Mouse (Mus musculus) E14TG2a.4 (cell line): ENCODE data around the gene Vmn1r5.

Source experiments
- CTCF ChIP-seq: conservative IDR thresholded peaks from 2 replicates; pipeline ENCODE4 v1.5.1; 2014; ENCODE audit warnings: low read length
- NANOG ChIP-seq: IDR thresholded peaks from 2 replicates; pipeline ENCODE4 v1.6.1; 2014; ENCODE audit warnings: borderline replicate concordance, low read length, mixed read lengths
- POU5F1 ChIP-seq: IDR thresholded peaks from 2 replicates; pipeline ENCODE4 v1.6.1; 2014; ENCODE audit warnings: low read length, borderline replicate concordance

DNA sequence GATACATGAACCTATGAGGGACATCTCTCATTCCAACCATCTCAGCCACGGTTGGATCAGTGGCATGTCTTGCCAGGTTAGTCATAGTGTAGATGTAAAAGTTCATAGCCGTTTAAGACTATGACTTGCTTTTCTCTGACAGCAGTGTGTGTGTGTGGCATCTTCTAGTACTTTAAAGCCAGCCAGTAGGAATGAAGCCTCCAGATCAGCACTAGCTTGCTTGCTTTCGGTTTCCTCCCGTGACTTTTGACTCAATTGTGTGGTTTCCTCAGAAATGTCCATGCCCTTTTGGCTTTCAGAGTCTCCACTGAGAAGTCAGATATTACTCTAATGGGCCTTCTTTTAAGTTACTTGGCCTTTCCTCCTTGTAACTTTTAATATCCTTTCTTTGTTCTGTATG is 35.7 kb upstream of the Vmn1r5 start:
- no peak for TF ChIP-seq CTCF
- no peak for TF ChIP-seq NANOG
- TF ChIP-seq POU5F1, result no peak
